Mouse (Mus musculus): ENCODE measurements around the gene Ypel2.

Gene Ypel2

DNA sequence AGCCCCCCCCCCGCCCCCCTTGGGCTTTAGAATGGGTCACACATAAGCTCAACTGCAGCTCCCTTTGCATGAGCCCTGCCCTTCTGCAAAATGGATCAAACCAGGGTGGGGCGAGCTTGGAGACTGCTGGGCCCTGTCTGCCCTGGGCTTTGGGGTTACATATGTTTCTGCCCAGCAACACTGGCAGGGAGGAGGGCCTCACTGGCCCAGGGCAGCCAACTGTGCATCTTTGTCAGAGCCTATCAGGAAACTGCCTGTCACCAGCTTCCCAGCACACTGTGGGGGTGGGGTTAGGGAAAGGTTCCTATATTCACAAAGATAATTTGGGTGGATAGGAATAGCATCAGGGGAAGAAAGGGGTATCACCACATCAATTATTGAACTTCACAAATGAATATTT lies 95.1 kb downstream of the Ypel2 start:
- no peak for DNase-seq (ENCODE audit: low spot score in 2 of 2)

DNA sequence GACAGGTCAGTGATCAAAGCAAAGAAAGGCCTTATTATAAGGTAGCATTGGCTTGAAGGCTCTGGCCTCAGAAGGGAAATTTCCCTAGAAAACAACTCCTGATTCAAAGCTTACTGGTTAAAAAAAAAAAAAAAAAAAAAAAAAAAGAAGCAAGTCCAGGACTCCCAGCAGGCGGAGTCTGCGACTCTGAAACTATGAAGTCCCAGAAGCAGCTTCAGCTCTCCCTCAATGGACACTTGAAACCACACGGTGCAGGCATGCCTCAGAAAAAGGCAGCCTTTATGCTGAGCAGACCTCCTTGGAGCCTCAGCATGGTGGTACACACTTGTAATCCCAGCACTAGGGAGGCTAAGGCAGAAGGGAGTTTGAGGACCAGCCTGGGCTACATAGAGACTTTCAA lies 97.9 kb downstream of the Ypel2 start:
- DNase-seq (ENCODE audit: low spot score in 2 of 2), result no peak

DNA sequence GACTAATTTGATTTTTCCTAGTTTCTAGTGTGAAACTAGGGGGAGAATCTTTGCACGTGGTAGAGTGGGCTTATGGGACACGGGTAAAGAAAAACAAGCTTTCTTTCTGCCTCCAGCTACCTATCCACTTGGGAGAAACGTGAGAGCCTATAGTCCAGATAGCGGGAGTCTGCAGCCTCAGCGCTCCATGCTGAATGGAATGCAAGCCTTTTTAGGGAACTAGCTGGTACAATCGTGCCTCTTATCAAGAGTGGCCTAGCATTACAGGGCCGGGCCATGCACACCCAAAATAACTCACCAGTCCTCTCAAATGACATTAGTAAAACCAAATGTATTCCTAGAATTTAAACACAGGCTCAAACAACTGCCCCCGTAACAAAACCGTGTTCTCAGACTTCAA lies 98.4 kb downstream of the Ypel2 start:
- no peak for DNase-seq (ENCODE audit: low spot score in 2 of 2)

DNA sequence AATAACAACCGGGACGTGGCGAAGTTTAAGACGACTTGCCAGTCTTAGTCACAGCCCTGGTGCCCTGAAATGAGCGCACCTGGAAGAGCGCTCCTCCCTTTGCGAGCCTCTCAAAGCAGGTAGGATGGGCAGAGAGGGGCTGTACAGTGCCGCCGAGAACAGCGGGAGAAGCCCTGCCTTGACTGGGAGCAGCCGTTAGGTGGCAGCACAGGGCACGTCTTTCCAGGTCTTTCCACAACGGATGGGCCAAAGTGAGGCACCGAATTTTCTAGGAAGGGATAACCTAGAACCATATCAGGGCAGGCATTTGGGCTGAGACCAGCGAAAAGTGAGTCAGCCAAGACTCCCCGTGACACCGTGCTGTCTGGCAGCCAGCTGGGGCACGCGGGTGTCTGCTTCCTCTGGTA lies 99.3 kb downstream of the Ypel2 start:
- DNase-seq (ENCODE audit: low spot score in 2 of 2), result peak; percentile 75 to 78

DNA sequence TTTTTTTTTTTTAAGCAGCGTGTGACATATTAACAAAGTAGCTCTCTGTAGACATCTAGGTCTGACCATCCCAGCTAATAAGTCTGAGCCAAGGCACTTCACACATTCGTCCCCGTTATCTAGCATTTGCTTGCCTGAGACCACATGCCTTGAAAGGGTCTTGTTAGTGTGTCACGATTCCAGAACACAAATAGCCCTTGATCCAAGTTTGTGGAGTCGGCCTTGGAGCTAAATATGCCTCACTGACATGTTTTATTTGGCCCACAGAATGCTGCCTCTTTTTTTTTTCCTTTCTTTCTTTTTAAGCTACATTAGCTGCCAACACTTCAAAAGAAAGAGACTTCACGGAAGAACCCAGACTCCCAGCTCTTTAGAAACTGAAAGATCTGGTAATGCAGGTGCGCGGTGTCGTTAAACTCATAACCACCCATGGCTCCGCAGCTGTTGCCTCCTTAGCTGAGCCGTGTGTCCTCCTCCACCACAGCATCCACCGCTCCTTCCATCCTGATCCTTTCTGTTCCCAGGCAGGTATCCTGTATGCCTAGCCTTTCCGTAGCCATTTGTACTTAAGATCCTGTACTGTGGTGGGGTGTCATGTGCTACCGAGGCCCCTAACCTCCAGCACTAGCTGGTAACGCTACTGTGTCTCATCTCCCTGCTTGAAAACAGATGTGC lies 100.4 kb downstream of the Ypel2 start:
- DNase-seq (ENCODE audit: low spot score in 2 of 2), result peak; percentile 67 to 80
